Mouse (Mus musculus) frontal cortex, postnatal 36 days (tissue): ENCODE measurements around the gene Pitpnm1.
"Not testable (repeated sequence)": the region's sequence is repeated elsewhere in the genome, so short reads cannot be mapped to it uniquely, and the experiment has no call there.

Experiments used
- DNase-seq, 2 experiments: peaks; one replicate each; pipeline ENCODE4 v3.0.0; 2022; ENCODE audit warnings: low spot score in 2 of 2

Gene Pitpnm1

GRCm38 (mm10) chr19:4117006-4117405 lies 17.2 kb downstream of the Pitpnm1 start:
- DNase-seq, result no peak

GRCm38 (mm10) chr19:4118350-4118749 lies 18.6 kb downstream of the Pitpnm1 start:
- no peak for DNase-seq

- DNase-seq, result no peak
Observed at GRCm38 (mm10) chr19:4119716-4120487, 20.1 kb downstream of the Pitpnm1 start.

- no peak for DNase-seq
Observed at GRCm38 (mm10) chr19:4120496-4120895, 20.7 kb downstream of the Pitpnm1 start.

- peak; percentile 97 to 98 for DNase-seq
Observed at GRCm38 (mm10) chr19:4121097-4121805, 21.5 kb downstream of the Pitpnm1 start.

GRCm38 (mm10) chr19:4121896-4122295 lies 22.1 kb downstream of the Pitpnm1 start:
- not testable (repeated sequence) for DNase-seq

- no peak for DNase-seq
Observed at GRCm38 (mm10) chr19:4122411-4123370, 22.9 kb downstream of the Pitpnm1 start.

GRCm38 (mm10) chr19:4124432-4124831 lies 24.6 kb downstream of the Pitpnm1 start:
- DNase-seq, result no peak

GRCm38 (mm10) chr19:4125268-4125667 lies 25.5 kb downstream of the Pitpnm1 start:
- DNase-seq, result peak in 1 of 2 experiments; percentile 43

- DNase-seq, result peak; percentile 96 to 97
Observed at GRCm38 (mm10) chr19:4125741-4126696, 26.2 kb downstream of the Pitpnm1 start, which contains the start of gene Aip. TSS of gene Aip (minus strand) at chr19:4125858.

- DNase-seq, result no peak
Observed at GRCm38 (mm10) chr19:4126759-4127495, 27.1 kb downstream of the Pitpnm1 start.

- no peak for DNase-seq
Observed at GRCm38 (mm10) chr19:4129462-4129861, 29.7 kb downstream of the Pitpnm1 start.

GRCm38 (mm10) chr19:4130106-4130505 lies 30.3 kb downstream of the Pitpnm1 start:
- no peak for DNase-seq

GRCm38 (mm10) chr19:4131075-4131474 lies 31.3 kb downstream of the Pitpnm1 start:
- DNase-seq, result no peak

- no peak for DNase-seq
Observed at GRCm38 (mm10) chr19:4131768-4132167, 32.0 kb downstream of the Pitpnm1 start.

GRCm38 (mm10) chr19:4134354-4134753 lies 34.6 kb downstream of the Pitpnm1 start:
- DNase-seq, result no peak

GRCm38 (mm10) chr19:4135229-4135962 lies 35.6 kb downstream of the Pitpnm1 start:
- not testable (repeated sequence) for DNase-seq

- not testable (repeated sequence) for DNase-seq
Observed at GRCm38 (mm10) chr19:4135963-4136345, 36.2 kb downstream of the Pitpnm1 start.

- no peak for DNase-seq
Observed at GRCm38 (mm10) chr19:4136463-4136862, 36.7 kb downstream of the Pitpnm1 start.
